Mouse (Mus musculus) A20 (cell line): ENCODE measurements around the gene Aco1.
"Not testable (repeated sequence)": the region's sequence is repeated elsewhere in the genome, so short reads cannot be mapped to it uniquely, and the experiment has no call there.

ENCODE experiments used
- DNase-seq: peaks from one replicate; pipeline ENCODE4 v3.0.0-alpha.2; 2011; ENCODE audit warnings: low read depth, low spot score

Aco1 gene

GRCm38 (mm10) chr4:40142743-40143532, at the start of gene Aco1:
Gene Aco1, plus strand, starts transcription at chr4:40143081.
- DNase-seq: peak; percentile 99

- DNase-seq: no peak
Measured at GRCm38 (mm10) chr4:40094974-40095373, 47.9 kb upstream of the Aco1 start.

GRCm38 (mm10) chr4:40102996-40103395, 39.9 kb upstream of the Aco1 start:
- DNase-seq: no peak

GRCm38 (mm10) chr4:40106004-40106536, 36.8 kb upstream of the Aco1 start:
- DNase-seq: no peak

- no peak for DNase-seq
Measured at GRCm38 (mm10) chr4:40108030-40108429, 34.9 kb upstream of the Aco1 start.

GRCm38 (mm10) chr4:40113173-40113572, 29.7 kb upstream of the Aco1 start:
- no peak for DNase-seq

GRCm38 (mm10) chr4:40121221-40121620, 21.7 kb upstream of the Aco1 start:
- DNase-seq: no peak

GRCm38 (mm10) chr4:40122291-40122690, 20.6 kb upstream of the Aco1 start:
- not testable (repeated sequence) for DNase-seq

- peak; percentile 80 for DNase-seq
Measured at GRCm38 (mm10) chr4:40134468-40135102, 8.3 kb upstream of the Aco1 start.

- no peak for DNase-seq
Measured at GRCm38 (mm10) chr4:40136519-40136918, 6.4 kb upstream of the Aco1 start.

GRCm38 (mm10) chr4:40139663-40140255, 3.1 kb upstream of the Aco1 start:
- DNase-seq: no peak

- DNase-seq: no peak
Measured at GRCm38 (mm10) chr4:40143533-40143871, 621 bp downstream of the Aco1 start.

- DNase-seq: no peak
Measured at GRCm38 (mm10) chr4:40144543-40144942, 1.7 kb downstream of the Aco1 start.

GRCm38 (mm10) chr4:40144981-40145380, 2.1 kb downstream of the Aco1 start:
- no peak for DNase-seq

GRCm38 (mm10) chr4:40148281-40148680, 5.4 kb downstream of the Aco1 start:
- DNase-seq: no peak

GRCm38 (mm10) chr4:40150046-40150445, 7.2 kb downstream of the Aco1 start:
- no peak for DNase-seq

GRCm38 (mm10) chr4:40152771-40153170, 9.9 kb downstream of the Aco1 start:
- DNase-seq: no peak

- no peak for DNase-seq
Measured at GRCm38 (mm10) chr4:40153500-40153899, 10.6 kb downstream of the Aco1 start.

GRCm38 (mm10) chr4:40154751-40155150, 11.9 kb downstream of the Aco1 start:
- no peak for DNase-seq

- DNase-seq: no peak
Measured at GRCm38 (mm10) chr4:40155467-40155999, 12.7 kb downstream of the Aco1 start.

- no peak for DNase-seq
Measured at GRCm38 (mm10) chr4:40156153-40156552, 13.3 kb downstream of the Aco1 start.
